Mouse (Mus musculus) Patski (cell line): ENCODE measurements at regions not wholly inside any gene's neighbourhood (a gene's known extent, or its start where the extent isn't known, plus 50 kb on each side); places are given as distances from the start of the nearest gene placed in this dataset.

Experiments
- ATAC-seq: fragments of 100-300 bp; one replicate; pipeline ENCODE4 v1.8.0; 2021
- CTCF ChIA-PET: fragments of 350-600 bp; sonication (Branson Sonifier 250); formaldehyde crosslinking; loops from one replicate; lab custom pipeline; 2022; ENCODE audit warnings: inconsistent platforms; lab: Charles Lee
- POLR2A ChIA-PET: fragments of 350-600 bp; sonication (Branson Sonifier 250); formaldehyde crosslinking; loops from one replicate; lab custom pipeline; 2022; ENCODE audit warnings: antibody characterized with exemption, inconsistent platforms; lab: Charles Lee
- DNase-seq: peaks from one replicate; pipeline ENCODE4 v3.0.0-alpha.2; 2011; ENCODE audit warnings: low read depth, low spot score
- H3K27me3 ChIP-seq: fragments of 371-371 bp; one replicate; pipeline ENCODE4 v1.5.1; 2021
- CTCF ChIP-seq: fragments of 100-300 bp; IDR thresholded peaks from one replicate; pipeline ENCODE4 v1.5.1; 2021
- in situ Hi-C: fragments of 300-500 bp; cut with MboI; formaldehyde crosslinking; loops from 3 replicates; pipeline ENCODE4 v1.11.1; 2018; ENCODE audit warnings: low pct_unique_long_range_greater_than_20kb, mixed read lengths

DNA sequence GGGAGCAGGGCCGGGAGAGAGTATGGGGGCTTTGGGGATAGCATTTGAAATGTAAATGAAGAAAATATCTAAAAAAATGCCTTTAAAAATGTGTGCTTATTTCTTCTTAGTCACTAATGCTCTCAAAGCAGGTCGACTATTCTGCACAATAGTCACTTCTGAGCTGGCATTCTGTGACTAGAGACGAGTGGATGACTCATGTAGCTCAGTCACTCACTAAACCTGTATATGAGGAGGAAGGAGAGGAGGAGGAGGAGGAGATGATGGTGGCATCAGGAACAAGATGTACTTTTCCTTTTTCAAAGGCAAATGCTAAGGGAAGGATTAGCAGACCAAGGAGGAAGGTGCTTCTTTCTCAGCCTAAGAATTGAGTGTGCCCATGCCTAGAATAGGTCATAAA lies 276.0 kb upstream of the Myo3a start:
- ATAC-seq (no peak), DNase-seq (no peak)
- no peaks in the 10 kb centered on the region for H3K27me3 ChIP-seq
- no peak for TF ChIP-seq CTCF
- in situ Hi-C loops = no loop called here
- ChIA-PET CTCF (interaction anchor here (1.0 kb wide), 1 partner anchor 29 kb away, joined by 3 read pairs; no protein-coding TSS in a partner anchor), POLR2A (no interaction called here)

DNA sequence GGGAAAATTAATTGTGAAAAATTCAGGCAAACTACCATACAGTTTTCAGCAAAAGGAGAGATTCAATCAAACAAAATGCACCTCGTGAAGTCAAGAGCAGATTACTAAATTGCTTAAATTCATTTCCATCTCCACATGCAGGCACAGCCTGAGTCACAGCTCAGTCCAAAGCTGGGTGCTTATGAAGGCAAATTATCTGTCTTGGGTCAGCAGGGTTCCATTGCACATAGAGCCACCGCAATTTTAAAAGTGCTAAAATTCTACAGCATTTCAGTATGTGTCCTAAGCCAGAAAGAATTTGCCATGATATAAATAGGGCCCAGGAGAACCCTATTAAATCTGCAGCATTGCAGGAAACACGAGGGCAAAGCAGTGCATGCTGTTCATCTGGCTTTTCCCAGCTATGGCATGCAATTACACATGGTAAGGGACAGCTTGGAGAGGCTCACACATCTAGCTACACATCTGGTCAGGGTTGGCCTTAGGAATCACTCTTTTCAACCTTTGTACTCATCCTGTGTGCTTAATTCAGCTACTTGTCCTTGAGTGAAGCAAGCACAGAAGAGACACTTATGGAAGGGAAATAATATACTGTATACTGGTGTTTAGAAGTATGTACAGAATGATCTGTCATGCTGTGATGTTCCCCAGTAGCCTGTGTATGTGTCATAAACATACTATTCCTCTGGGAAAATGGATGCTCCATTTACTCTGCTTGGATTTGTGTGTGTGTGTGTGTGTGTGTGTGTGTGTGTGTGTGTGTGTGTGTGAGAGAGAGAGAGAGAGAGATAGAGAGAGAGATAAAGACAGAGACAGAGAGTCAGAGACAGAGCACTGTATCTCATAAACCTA lies 271.0 kb upstream of the Myo3a start:
- in situ Hi-C loops = loop anchor here (5.0 kb wide), 1 partner anchor 766 kb away; no protein-coding TSS in a partner anchor

GRCm38 (mm10) chr2:21958365-21958764 lies 268.9 kb upstream of the Myo3a start:
- ChIA-PET CTCF (interaction anchor here (0.8 to 2.1 kb wide), 3 partner anchors 8 to 766 kb away, joined by 3 to 8 read pairs (median 4); no protein-coding TSS in a partner anchor), POLR2A (no interaction called here)
- ATAC-seq = no peak
- DNase-seq = peak; percentile 12
- no peaks in the 10 kb centered on the region for H3K27me3 ChIP-seq
- TF ChIP-seq CTCF = peak; percentile 60
- in situ Hi-C loops = loop anchor here (5.0 kb wide), 1 partner anchor 764 kb away; no protein-coding TSS in a partner anchor

More for the DNA sequence above, 271.0 kb upstream of the Myo3a start:
- no peak for TF ChIP-seq CTCF
- H3K27me3 ChIP-seq = no peaks in the 10 kb centered on the region
- no peak for ATAC-seq
- ChIA-PET POLR2A (no interaction called here), CTCF (no interaction called here)
- DNase-seq = no peak

DNA sequence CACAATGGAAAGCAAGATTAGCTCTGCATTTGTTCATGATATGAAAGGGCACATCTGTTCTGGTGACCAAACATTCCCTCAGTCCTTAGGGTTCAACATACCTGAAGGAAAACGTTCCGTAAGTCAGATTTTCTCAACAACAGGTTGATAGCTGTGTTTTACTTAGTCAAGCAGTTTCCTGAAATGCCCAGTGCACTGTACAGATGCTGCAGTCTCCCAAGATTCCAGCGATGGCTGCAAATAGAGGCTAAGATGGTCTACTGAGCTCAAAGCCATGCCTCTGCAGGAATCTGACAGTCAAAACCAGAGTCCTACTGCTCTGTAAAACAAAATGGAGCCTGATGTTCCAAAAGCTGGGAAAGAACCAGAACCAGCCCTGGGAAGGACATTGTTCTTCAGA lies 268.5 kb upstream of the Myo3a start:
- ChIA-PET CTCF (interaction anchor here (0.8 to 2.1 kb wide), 3 partner anchors 9 to 765 kb away, joined by 3 to 8 read pairs (median 4); no protein-coding TSS in a partner anchor), POLR2A (no interaction called here)
- no peak for ATAC-seq
- no peak for DNase-seq
- no peaks in the 10 kb centered on the region for H3K27me3 ChIP-seq
- in situ Hi-C loops = loop anchor here (5.0 kb wide), 1 partner anchor 763 kb away; no protein-coding TSS in a partner anchor
- TF ChIP-seq CTCF = no peak

GRCm38 (mm10) chr2:21963343-21964026 lies 263.8 kb upstream of the Myo3a start:
- TF ChIP-seq CTCF = no peak
- peaks cover 5% of the 10 kb centered on the region for H3K27me3 ChIP-seq
- ChIA-PET CTCF (no interaction called here), POLR2A (interaction anchor here (0.7 kb wide), 1 partner anchor 14 kb away, joined by 4 read pairs; no protein-coding TSS in a partner anchor)
- no peak for ATAC-seq
- no peak for DNase-seq
- in situ Hi-C loops = loop anchor here (10.0 kb wide), 1 partner anchor 901 kb away; no protein-coding TSS in a partner anchor

- DNase-seq = no peak
- POLR2A ChIA-PET = no interaction called here
- no peak for ATAC-seq
- CTCF ChIA-PET = no interaction called here
- no peak for TF ChIP-seq CTCF
- H3K27me3 ChIP-seq = peaks cover 5% of the 10 kb centered on the region
- in situ Hi-C loops = loop anchor here (10.0 kb wide), 1 partner anchor 901 kb away; no protein-coding TSS in a partner anchor
These were observed 263.2 kb upstream of the Myo3a start for GRCm38 (mm10) chr2:21964027-21964605.

DNA sequence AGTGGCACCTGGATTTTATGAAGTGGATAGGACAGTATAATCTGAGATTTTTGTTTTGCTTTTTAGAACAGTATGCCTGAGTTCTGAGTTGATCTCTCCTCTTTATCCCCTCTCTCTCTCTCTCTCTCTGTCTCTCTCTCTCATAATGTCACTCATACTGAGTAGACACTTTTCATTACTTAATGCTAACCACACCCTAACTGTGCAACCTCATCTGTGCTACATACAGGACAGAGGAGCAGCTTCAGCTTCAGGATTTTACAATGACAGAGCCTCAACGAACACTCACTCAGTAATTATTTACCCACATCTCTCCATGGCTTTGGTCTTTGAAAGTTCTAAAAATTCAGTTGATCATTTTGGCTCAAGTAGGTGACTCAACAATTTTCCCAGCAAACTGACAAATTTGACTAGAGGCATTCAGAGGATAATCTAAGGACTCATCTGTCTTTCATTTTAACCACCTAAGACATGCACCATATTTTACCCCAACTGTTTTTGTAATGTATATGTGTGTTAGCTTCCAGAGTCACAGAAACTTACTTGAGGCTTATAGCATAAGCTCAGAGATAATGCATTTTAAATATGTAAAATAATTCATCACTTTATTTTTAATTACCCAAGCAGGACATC lies 256.4 kb upstream of the Myo3a start:
- no peaks in the 10 kb centered on the region for H3K27me3 ChIP-seq
- DNase-seq (no peak), ATAC-seq (no peak)
- in situ Hi-C loops = no loop called here
- CTCF ChIA-PET = no interaction called here
- TF ChIP-seq CTCF = no peak
- POLR2A ChIA-PET = no interaction called here

DNA sequence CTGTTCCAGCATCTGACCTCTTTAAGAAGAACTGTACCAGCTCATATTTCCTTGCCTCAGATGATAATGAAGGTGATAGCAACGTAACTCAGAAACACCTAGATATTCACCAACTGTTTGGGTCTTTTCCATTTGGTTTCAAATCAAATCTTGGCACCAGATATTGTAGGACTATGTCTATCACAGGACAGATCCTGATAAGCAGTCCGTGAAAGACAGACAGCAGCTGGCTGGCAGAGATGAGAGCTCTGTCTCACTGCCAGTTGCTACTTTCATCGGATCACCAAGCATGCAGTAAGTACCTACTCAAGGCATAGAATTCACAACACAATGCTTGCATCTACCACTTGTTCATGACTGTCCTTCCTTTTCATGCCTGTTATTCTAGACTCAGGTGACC lies 252.7 kb upstream of the Myo3a start:
- no peak for TF ChIP-seq CTCF
- POLR2A ChIA-PET = no interaction called here
- H3K27me3 ChIP-seq = no peaks in the 10 kb centered on the region
- ATAC-seq (no peak), DNase-seq (no peak)
- in situ Hi-C loops = no loop called here
- CTCF ChIA-PET = no interaction called here

DNA sequence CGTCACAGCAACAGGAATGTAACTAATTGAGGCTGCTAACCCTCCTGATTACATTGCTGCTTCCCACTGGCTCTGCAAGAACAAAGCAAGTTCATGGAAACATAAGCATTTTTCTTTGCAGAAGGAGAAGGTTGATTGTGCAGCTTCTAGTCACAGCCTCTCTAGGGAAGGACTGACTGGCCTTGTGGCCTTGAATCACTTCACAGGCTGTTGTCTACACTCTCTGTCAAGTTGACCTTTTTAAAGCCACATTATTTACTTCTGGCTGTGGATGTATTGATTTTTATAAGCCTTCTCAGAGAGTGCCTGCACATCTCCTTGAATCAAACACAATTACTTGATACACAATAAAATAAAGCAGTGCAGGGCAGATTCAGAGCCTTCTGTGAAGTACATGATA lies 251.8 kb upstream of the Myo3a start:
- DNase-seq (no peak), ATAC-seq (no peak)
- CTCF ChIA-PET = no interaction called here
- no peaks in the 10 kb centered on the region for H3K27me3 ChIP-seq
- no peak for TF ChIP-seq CTCF
- in situ Hi-C loops = no loop called here
- POLR2A ChIA-PET = no interaction called here

- POLR2A ChIA-PET = no interaction called here
- ATAC-seq (no peak), DNase-seq (no peak)
- CTCF ChIA-PET = no interaction called here
- TF ChIP-seq CTCF = no peak
- in situ Hi-C loops = no loop called here
- no peaks in the 10 kb centered on the region for H3K27me3 ChIP-seq
These were observed 251.0 kb upstream of the Myo3a start for GRCm38 (mm10) chr2:21976337-21976736.
